Mouse (Mus musculus): ENCODE measurements around the gene Hoga1.

Hoga1 gene

DNA sequence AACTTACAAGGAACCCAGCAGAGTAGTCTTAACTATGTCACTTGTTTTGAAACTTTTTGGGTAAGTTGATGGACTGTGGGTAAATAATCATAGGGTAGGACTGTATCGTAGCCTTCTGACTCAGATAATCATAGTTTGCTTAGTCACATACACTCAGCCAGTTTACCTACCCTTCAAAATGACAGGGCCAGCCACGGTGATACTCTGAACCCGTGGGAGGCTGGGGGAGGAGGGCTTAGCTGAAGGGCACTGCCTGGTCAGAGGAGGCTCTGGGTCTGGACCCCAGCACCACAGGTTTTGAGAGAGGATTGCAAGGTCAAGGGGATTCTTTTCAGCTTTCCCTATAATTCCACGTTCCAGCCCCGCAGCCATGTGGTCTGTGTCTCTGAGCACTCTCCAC is 73.2 kb downstream of the Hoga1 start:
- no peak for DNase-seq (ENCODE audit: low read depth)

GRCm38 (mm10) chr19:42120451-42120850 is 75.0 kb downstream of the Hoga1 start:
- DNase-seq (ENCODE audit: low read depth) = no peak
